Mouse (Mus musculus): ENCODE data around the gene Rps10. TPM values are rescaled to one million over a fixed set of nuclear protein-coding genes. Genes with fewer than 3 reads are reported as not detected.

Gene Rps10
- total RNA-seq (2021), result 100 to 1,000 TPM; 695 to 751 TPM

GRCm38 (mm10) chr17:27636132-27637020 is at the start of gene Rps10:
Gene Rps10 (minus strand): TSS chr17:27636669.
- intact Hi-C loops (cut with DNase I), result loop anchor here (5.0 kb wide), 1 partner anchor 126 kb away; no protein-coding TSS in a partner anchor

GRCm38 (mm10) chr17:27685550-27685913 is 49.1 kb upstream of the Rps10 start:
- peak; percentile 35 for DNase-seq
- intact Hi-C loops (cut with DNase I), result no loop called here

More at GRCm38 (mm10) chr17:27636132-27637020, at the start of gene Rps10:
- DNase-seq, result peak; percentile 45

- intact Hi-C loops (cut with DNase I), result no loop called here
- peak; percentile 91 for DNase-seq
These were observed 48.5 kb upstream of the Rps10 start for GRCm38 (mm10) chr17:27684886-27685549.

GRCm38 (mm10) chr17:27678924-27679813 is 42.7 kb upstream of the Rps10 start:
- intact Hi-C loops (cut with DNase I), result no loop called here
- peak; percentile 81 for DNase-seq

- intact Hi-C loops (cut with DNase I), result no loop called here
These were observed 41.3 kb upstream of the Rps10 start for GRCm38 (mm10) chr17:27677756-27678155.

GRCm38 (mm10) chr17:27676270-27676669 is 39.8 kb upstream of the Rps10 start:
- DNase-seq, result no peak
- intact Hi-C loops (cut with DNase I), result no loop called here

More at GRCm38 (mm10) chr17:27677756-27678155, 41.3 kb upstream of the Rps10 start:
- DNase-seq, result no peak

- no peak for DNase-seq
- intact Hi-C loops (cut with DNase I), result no loop called here
These were observed 39.0 kb upstream of the Rps10 start for GRCm38 (mm10) chr17:27675453-27675852.

- intact Hi-C loops (cut with DNase I), result no loop called here
- no peak for DNase-seq
These were observed 37.5 kb upstream of the Rps10 start for GRCm38 (mm10) chr17:27673945-27674344.

GRCm38 (mm10) chr17:27671720-27672119 is 35.3 kb upstream of the Rps10 start:
- intact Hi-C loops (cut with DNase I), result no loop called here
- DNase-seq, result no peak

- intact Hi-C loops (cut with DNase I), result no loop called here
- DNase-seq, result no peak
These were observed 22.3 kb upstream of the Rps10 start for GRCm38 (mm10) chr17:27658767-27659166.

GRCm38 (mm10) chr17:27657123-27657522 is 20.7 kb upstream of the Rps10 start:
- DNase-seq, result peak; percentile 63
- intact Hi-C loops (cut with DNase I), result no loop called here

- intact Hi-C loops (cut with DNase I), result no loop called here
These were observed 19.9 kb upstream of the Rps10 start for GRCm38 (mm10) chr17:27656414-27656813.

GRCm38 (mm10) chr17:27656011-27656399 is 19.5 kb upstream of the Rps10 start:
- intact Hi-C loops (cut with DNase I), result no loop called here
- peak; percentile 66 for DNase-seq

More at GRCm38 (mm10) chr17:27656414-27656813, 19.9 kb upstream of the Rps10 start:
- no peak for DNase-seq

GRCm38 (mm10) chr17:27655089-27656010 is 18.9 kb upstream of the Rps10 start, which contains the start of gene Pacsin1:
Gene Pacsin1 (plus strand): TSS chr17:27655509.
- intact Hi-C loops (cut with DNase I), result no loop called here
- peak; percentile 74 for DNase-seq

GRCm38 (mm10) chr17:27653253-27653959 is 16.9 kb upstream of the Rps10 start:
- intact Hi-C loops (cut with DNase I), result no loop called here
- no peak for DNase-seq

- intact Hi-C loops (cut with DNase I), result no loop called here
- no peak for DNase-seq
These were observed 15.7 kb upstream of the Rps10 start for GRCm38 (mm10) chr17:27652046-27652790.

GRCm38 (mm10) chr17:27650586-27650985 is 14.1 kb upstream of the Rps10 start:
- no peak for DNase-seq
- intact Hi-C loops (cut with DNase I), result no loop called here

GRCm38 (mm10) chr17:27650160-27650559 is 13.7 kb upstream of the Rps10 start:
- DNase-seq, result peak; percentile 44

More at GRCm38 (mm10) chr17:27650160-27650559, 13.7 kb upstream of the Rps10 start:
- intact Hi-C loops (cut with DNase I), result no loop called here

Data from left cerebral cortex, postnatal 4 days (tissue).